Mouse (Mus musculus): ENCODE results near the gene Noct.
A peak's percentile ranks its signal among the peaks of the same experiment; 100 is the strongest.
"Not testable (repeated sequence)": the region's sequence is repeated elsewhere in the genome, so short reads cannot be mapped to it uniquely, and the experiment has no call there.

Noct gene

DNA sequence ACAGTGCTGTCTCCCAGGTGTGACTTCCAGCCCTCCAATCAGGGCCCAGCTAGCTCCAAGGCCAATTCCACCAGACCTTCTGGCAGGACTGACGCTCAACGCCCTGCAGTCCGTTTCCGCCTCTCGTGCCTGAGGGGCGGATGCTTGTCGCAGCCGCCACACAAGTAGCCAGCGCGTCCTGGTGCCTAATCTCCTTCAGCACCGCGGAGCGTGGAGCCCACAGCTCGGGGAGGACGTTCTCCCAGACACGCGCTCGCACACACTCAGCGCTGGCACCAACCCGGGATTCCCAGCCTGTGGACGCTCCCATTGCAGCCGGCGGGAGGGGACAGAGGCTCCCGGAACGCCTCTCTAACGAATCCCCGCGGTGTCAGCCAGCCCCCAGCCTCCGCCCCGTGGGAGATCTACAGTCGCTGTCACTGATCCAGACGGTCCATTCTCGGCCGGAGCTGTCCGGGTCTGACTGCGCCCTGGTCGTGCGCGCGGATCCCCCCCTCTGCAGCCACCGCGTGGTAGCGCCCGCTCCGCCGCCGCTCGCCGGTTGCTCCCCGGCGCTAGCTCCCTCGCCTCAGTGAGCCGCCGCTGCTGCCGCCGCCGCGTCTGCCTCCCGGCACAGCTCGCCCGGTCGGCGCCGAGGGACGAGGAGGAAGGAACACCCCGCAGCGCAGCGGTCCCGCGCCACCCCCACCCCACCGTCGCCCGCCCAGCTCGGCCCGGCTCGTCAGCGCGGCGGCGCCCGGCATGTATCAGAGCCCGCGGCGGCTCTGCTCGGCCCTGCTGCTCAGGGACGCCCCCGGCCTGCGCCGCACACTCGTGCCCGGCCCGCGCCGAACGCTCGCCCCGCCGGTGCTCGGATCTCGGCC, at the start of gene Noct:
Gene Noct, plus strand, starts transcription at position 85 of the 863 bp plus-strand sequence.
- peak; percentile 85 to 87 for DNase-seq (ENCODE audit: low spot score in 2 of 2)

DNA sequence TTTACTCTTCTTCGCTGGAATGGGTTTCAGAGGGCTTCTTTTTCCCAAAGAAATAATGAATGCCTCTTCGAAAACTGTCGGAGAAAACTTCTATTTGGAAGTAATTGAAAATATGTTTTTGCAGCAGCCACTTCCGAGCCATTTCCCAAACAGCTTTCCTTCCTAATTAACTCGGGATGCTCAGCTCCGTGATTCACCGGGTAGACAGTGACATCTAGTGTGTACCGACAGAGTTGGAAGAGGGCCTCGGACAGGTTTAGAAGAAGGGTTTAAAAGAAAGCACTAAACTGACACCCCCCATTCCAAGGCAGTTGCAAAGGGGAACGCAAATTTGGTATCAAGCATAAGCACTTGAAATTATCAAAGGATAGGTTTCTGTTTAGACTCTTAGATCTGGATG, 46.1 kb upstream of the Noct start:
- DNase-seq (ENCODE audit: low spot score in 2 of 2), result no peak

DNA sequence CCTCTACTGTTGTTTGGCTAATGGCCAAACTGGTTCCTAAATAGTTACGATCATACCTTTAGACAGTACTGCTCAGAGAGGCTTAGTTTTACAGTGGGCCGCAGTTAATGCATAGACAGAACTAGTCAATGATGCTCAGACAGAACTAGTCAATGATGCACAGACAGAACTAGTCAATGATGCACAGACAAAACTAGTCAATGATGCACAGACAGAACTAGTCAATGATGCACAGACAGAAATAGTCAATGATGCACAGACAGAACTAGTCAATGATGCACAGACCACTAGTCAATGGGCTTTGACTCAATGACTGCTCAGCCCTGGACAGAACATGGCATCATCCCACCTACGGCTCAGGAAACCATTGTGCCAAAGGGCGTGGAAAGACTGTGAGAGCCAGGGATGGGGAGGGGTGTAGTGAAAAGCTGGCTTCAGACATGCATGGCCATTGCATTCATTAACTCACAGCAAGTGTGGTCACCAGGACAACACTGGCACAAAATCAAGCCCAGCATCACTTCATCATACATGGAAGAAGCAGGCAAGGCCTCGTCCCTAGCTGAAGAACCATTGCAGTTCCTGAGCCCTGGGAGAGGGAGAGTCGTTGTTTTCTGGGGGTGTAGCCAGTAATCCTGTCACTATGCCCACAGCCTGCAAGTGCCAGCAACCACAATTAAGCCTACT, 44.6 kb upstream of the Noct start:
- no peak for DNase-seq (ENCODE audit: low spot score in 2 of 2)

DNA sequence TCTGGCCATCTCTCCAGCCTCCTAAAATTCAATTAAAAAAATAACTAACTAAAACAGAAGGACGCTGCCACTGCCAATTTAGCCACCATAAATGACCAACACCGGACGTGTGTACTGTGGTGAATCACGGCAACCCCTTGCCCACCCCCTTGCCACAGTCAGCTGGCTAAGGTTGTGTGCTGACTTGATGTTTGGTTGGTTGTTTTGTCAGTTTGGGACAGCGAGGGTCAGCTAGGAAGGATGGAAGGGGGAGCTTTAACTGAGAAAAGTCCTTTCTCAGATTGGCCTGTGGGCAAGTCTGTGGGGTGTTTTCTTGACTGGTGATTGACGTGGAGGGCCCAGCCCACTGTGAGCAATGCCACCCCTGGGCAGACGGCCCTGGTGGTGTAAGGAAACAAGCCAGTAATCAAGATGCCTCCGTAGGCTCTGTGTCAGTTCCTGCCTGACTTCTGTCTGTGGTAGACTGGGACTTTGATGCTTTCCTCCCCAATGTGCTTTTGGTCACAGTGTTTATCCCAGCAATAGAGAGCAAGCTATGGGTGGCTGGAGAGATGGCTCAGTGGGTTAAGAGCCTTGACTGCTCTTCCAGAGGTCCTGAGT, 43.8 kb upstream of the Noct start:
- DNase-seq (ENCODE audit: low spot score in 2 of 2), result no peak

DNA sequence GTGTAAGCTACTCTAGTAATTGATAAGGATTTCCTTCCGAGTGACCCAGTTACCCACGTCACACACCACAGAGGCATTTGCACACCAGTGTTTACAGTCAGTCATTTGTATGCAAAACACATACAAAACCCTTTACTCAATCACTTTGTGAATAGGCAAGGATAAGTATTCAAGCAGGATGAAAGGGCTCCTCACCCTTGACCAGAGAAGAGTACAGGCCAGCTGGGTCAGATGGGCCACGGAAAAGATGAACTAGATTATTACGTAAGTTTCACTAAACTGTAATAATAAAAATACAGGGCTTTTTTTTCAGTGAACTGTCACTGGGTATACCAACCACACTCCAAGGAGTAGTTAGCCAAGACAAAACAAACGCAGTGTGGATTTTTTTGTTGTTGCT, 41.8 kb upstream of the Noct start:
- no peak for DNase-seq (ENCODE audit: low spot score in 2 of 2)

DNA sequence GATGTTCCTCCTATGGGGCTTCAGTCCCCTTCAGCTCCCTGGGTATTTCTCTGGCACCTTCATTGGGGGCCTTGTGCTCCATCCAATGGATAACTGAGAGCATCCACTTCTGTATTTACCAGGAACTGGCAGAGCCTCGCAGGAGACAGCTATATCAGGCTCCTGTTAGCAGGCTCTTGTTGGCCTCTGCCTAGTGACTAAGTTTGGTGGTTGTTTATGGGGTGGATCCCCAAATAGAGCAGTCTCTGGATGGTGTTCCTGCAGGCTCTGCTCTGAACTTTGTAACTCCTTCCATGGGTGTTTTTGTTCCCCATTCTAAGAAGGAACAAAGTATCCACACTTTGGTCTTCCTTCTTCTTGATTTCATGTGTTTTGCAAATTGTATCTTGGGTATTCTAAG, 40.7 kb upstream of the Noct start:
- not testable (repeated sequence) for DNase-seq (ENCODE audit: low spot score in 2 of 2)

DNA sequence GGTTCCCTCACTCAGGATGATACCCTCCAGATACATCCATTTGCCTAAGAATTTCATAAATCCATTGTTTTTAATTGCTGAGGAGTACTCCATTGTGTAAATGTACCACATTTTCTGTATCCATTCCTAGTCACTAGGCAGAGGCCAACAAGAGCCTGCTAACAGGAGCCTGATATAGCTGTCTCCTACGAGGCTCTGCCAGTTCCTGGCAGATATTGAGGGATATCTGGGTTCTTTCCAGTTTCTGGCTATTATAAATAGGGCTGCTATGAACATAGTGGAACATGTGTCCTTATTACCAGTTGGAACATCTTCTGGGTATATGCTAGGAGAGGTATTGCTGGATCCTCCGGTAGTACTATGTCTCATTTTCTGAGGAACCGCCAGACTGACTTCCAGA, 40.3 kb upstream of the Noct start:
- DNase-seq (ENCODE audit: low spot score in 2 of 2), result not testable (repeated sequence)

DNA sequence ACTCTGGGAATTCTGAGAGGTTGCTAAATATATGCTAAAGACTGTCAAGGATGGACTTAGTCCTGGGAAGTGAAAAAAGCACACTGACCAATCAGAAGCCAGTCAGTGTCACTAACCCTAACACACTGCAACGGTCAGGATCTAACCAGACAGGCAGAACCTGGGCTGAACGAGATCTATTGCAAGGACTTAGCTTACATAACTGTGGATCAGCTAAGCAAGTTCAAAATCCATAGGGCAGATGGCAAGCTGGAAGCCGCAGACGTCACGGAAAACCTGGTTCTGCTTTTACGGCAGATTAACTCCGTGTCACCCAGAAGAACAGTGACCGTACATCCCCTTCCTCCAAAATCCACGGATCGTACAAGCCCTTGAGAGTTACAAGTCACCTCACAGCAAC, 39.5 kb upstream of the Noct start:
- no peak for DNase-seq (ENCODE audit: low spot score in 2 of 2)

DNA sequence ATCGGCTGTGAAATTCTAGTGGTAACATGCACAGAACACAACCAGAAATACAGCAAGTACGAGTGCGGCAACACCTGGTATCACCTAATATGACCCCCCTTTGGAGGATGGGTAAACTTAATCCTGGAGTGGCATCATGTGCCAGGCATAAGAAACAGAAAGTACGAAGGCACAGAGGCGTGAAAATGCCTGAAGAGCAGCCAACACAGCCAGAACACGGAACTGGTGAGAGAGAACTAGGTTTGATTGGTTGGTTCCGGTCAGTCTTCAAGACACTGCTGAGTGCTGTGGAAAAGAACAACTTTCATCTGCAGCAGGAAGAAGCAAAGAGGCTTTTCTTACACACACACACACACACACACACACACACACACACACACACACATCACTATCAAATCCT, 38.8 kb upstream of the Noct start:
- DNase-seq (ENCODE audit: low spot score in 2 of 2), result no peak

DNA sequence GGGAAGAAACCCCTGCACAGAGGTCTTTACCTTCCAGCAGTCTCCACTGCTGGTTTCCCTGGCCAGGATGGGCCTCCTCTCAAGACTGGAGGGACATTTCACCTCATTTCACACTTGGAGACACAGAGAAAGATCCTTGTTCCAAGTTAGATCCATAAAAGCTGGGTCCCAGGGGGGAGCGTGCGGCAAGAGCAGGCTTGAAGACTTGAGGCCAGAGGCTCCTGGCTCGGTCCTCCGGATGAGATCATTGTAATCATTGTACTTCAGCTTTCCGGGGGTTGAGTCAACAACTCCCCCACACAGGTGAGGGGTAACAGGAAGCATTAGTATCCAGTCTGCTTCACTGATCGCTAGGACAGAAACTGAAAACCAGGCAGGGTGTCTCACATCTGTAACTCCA, 30.2 kb upstream of the Noct start:
- DNase-seq (ENCODE audit: low spot score in 2 of 2), result peak; percentile 34 to 65

DNA sequence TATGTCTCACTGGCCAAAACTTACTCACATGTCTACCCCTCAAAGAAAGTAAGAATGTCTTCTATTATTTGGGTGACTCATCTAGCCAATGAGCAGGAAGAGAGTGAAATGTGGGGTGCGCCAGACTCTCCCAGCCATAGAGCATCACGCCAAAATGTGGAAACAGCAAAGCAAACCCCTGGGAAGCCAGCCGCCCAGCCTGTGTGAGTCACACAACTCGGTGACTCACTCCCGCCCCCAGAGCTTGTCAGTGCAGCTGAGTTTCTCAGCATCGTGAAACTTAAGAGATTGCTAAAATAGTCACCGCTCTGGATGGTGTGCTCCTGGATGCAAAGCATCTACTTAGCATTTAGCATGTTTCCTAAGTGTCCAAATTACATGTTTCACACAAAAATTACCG, 28.9 kb upstream of the Noct start:
- peak; percentile 57 to 70 for DNase-seq (ENCODE audit: low spot score in 2 of 2)

DNA sequence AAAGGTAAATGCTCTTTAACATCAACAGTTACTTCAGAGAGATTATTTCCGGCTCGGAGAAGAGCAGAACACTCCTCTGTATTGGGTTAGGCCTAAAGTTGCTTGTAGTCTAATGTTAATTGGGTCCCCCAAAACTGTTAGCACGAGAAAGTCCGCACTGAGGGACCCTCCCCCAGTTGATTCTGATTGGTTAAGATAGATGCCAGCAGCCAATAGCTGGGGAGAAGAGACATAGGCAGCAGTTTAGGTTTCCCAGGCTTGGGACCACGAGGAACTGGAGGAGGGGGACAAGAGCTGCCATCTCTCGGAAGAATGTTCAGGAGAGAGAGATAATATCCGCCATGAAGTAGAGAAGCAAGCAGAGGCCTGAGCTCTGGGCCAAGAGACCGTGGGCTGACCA, 28.5 kb upstream of the Noct start:
- DNase-seq (ENCODE audit: low spot score in 2 of 2), result no peak

DNA sequence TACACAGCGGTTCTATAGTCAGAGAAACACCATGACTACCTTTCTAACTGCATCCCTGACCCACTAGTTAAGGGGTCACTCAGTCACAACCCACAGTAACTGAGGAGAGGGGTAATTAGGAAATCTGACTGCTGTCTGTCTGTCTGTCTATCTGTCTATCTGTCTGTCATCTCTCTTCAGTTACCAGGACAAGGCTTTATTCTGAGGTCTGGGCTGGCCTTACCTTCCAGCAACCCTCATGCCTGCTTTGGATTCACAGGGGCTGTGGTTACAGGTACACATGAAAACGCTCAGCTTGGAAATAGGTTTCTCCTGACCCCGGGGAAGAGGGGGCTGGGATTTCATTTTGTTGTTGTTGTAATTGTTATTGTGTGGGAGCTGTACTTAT, 27.5 kb upstream of the Noct start:
- DNase-seq (ENCODE audit: low spot score in 2 of 2), result no peak

DNA sequence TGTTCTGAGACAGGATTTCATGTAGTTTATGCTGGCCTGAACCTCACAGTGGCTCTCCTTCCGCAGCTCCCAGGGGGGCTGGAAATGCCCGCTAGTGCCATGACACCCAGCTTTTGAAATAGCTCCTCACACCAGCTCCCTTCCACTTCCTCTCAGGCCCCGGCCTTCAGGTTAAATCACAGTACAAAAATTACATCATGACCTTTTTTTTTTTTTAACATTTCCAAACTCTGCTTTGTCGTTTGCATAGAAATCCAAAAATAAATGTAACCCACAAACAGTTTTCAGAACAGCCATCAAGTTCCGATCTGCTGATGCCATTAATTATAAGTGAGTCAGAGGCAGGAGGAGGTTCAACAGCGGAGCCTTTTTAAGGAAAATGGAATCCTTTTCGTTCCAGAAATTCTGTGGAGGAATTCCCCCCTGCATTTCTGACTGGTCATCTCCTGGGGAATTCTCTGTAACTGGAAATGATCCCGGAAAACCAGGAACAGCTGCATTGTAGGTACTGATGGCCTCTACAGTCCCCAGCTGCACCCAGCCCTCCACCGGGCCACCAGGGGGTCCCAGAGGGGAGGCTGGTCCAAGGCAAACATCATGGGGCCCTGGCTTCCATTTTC, 27.0 kb upstream of the Noct start:
- no peak for DNase-seq (ENCODE audit: low spot score in 2 of 2)

DNA sequence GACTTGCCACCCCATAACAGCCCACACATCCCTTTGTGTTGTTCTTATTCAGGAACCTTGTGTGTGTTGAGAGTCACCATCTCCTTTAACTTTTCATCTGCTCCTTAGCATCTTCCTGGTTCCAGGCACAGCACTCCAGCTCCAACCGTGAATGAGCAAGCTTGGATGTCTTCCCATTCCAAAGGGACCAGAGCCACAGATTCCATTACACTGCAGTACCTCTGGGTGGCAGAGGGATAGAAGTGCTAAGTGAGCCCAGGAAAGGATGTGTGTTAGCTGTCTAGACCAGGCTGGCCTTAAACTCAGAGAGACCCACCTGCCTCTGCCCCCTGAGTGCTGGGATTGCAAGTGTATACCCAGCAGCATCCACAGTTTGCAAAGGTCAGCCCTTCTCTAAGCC, 26.0 kb upstream of the Noct start:
- no peak for DNase-seq (ENCODE audit: low spot score in 2 of 2)

DNA sequence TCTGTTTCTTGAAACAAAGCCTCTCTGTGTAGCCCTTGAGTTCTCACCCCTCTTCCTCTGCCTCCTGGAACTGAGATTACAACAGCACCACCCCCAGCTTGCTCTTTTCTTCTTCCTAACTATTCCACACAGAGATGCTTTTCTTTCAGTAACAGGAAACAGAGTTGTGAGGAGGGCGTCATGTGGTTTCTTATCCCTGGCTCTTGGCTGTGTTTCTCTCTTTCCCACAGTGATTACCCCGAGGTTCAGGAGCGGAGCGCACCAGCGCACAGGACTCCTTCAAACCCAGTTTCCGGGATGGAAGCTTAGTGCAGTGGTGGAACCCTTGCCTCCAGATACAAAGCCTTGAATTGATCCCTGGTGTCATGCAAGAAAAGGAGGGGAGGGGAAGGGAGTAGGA, 25.1 kb upstream of the Noct start:
- DNase-seq (ENCODE audit: low spot score in 2 of 2), result no peak

DNA sequence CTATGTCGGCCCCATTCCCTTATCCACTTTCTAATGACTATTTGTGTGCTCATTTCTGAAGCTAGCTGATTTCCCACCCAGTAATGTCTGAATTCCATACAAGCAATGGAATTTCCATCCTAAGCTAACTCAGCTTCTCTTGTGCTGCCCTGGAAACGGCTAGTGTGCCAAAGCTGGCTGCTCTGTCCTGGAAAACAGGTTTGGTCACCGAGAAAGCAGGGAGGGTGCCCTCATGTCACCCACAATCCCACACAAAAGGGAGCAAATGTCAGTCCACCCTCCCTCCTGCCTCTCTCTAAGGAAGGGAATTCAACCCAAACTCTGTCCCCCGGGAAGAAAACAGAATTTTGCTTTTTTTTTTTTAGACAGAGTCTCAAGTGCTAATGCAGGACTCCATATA, 23.9 kb upstream of the Noct start:
- DNase-seq (ENCODE audit: low spot score in 2 of 2), result no peak

DNA sequence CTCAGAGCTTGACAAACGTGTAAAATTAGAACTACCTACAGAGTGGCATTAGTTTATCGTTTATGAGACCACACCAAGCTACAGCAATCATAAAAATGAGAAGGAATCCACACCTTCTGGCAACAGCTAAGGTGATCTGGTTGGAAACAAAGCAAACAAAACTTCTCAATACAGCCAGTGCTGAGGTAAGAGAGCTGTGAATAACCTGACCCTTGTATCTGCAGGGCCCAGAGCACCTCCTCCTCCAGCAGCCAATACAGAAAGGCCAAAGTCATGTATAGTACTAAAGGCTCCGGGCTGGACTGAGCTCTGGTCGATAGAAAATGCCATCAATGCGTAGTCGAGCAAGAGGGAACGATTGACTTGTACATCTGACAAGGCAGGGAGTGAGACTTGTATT, 23.4 kb upstream of the Noct start:
- DNase-seq (ENCODE audit: low spot score in 2 of 2), result no peak

DNA sequence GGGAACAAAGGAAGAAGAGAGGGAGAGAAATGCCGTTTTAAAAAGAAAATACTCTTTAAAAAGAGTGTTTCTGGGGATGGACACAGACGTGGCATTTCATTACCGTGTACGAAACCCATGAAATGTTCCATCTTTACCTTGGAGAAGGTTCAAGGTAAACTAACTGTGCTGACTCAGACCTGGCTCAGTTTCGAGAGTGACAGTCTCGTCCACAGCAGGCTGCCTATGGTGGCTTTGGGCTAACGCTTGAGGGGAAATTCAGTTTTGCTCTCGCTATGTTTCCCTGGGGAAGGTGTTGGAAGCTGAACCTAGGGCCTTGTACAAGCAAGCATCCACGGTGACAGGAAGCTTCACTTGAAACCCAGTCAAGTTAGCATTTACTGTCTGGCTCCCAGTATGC, 22.3 kb upstream of the Noct start:
- DNase-seq (ENCODE audit: low spot score in 2 of 2), result no peak

DNA sequence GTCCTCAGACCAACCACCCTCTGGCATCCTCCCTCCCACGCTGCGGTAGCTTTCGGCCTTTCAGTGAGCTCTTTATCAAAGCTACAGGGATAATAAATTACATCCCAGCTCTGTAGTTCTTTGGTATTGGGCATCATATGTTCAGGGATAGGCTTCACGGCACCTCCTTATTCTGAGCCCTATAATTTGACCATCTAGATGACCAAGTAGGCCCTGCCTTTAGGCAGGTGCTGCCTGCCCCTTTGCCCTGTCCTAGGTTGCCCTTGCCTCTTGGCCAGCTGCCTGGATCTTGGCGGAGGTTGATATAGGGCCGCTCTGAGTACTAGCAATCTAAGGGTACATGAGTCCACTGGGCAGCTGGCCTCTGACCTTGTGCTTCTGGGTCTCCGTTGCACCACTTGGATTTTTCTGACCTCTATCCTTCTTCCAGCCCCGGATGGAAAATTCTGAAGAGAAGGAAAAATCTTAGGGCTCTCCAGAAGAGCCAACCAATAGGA, 21.7 kb upstream of the Noct start:
- no peak for DNase-seq (ENCODE audit: low spot score in 2 of 2)

DNA sequence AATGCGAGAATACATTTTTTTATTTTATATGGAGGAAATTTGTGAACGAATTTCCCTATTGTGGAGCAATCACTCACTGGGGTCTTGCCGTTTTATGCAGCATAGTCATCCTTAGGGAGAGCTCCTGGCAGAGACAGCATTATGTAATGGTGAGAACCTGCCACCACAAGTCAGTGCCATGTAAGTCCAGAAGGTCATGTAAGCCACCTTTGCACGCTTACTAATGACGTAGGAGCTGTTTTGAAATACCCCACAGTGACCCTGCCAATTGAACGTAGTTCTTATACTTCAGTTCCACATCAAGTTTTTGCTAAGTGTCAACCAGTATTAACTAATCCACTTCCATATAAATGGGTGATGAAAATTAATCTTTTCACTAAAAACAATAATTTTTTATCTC, 20.3 kb upstream of the Noct start:
- no peak for DNase-seq (ENCODE audit: low spot score in 2 of 2)

DNA sequence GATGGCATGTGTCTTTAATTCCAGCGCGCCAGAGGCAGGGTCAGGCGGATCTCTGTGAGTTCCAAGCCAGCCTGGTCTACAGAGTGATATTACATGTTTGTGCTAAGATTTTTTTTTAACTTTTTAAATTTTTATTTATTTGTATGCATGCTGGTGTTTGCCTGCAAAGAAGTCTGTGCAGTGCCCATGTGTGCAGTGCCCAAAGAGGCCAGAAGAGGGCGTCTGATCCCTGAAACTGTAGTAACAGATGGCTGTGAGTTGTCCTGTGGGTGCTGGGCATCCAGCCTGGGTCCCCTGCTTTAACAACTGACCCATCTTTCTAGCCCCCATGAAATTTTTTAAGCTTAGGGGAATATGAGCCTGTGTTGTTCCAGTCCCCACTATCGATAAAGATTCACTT, 19.8 kb upstream of the Noct start:
- DNase-seq (ENCODE audit: low spot score in 2 of 2), result no peak
